Mouse (Mus musculus) brain, embryonic 18.5 days (tissue): ENCODE data around the gene Tec.
A peak's percentile ranks its signal among the peaks of the same experiment; 100 is the strongest.

Source experiments
- DNase-seq: peaks from one replicate; pipeline ENCODE4 v3.0.0-alpha.2; 2012; ENCODE audit warnings: low read depth, low spot score

Gene Tec

GRCm38 (mm10) chr5:72891534-72891933 is 23.3 kb upstream of the Tec start:
- no peak for DNase-seq

DNA sequence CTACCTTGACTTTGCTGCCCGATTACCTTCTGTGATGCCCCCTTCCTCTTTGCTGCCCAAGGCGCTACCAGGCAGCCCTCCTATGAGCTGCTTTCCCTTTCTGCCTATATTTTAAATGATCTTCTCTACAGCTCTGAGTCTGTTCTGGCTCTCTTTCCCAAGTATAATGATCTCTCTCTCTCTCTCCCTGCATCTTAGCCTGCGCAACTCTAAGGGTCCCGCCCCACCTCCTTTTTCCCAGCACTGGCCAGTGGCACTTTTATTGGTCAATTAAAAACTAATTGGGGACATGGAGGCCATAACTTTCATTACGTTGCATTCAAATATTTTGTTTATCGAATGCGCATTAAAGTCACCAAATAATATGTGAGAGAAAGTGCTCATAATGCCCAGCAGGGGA is 20.0 kb upstream of the Tec start:
- DNase-seq, result no peak

- DNase-seq, result no peak
These were observed 18.4 kb upstream of the Tec start for GRCm38 (mm10) chr5:72886458-72887222.

- no peak for DNase-seq
These were observed 15.4 kb upstream of the Tec start for GRCm38 (mm10) chr5:72883706-72884105.

GRCm38 (mm10) chr5:72882412-72882765 is 14.1 kb upstream of the Tec start:
- no peak for DNase-seq

- DNase-seq, result no peak
These were observed 13.6 kb upstream of the Tec start for GRCm38 (mm10) chr5:72881748-72882411.

GRCm38 (mm10) chr5:72879736-72880135 is 11.5 kb upstream of the Tec start:
- no peak for DNase-seq

GRCm38 (mm10) chr5:72871114-72871513 is 2.8 kb upstream of the Tec start:
- no peak for DNase-seq

GRCm38 (mm10) chr5:72869779-72870608 is 1.7 kb upstream of the Tec start:
- DNase-seq, result no peak

GRCm38 (mm10) chr5:72867036-72867672 is 1.1 kb downstream of the Tec start:
- DNase-seq, result no peak

DNA sequence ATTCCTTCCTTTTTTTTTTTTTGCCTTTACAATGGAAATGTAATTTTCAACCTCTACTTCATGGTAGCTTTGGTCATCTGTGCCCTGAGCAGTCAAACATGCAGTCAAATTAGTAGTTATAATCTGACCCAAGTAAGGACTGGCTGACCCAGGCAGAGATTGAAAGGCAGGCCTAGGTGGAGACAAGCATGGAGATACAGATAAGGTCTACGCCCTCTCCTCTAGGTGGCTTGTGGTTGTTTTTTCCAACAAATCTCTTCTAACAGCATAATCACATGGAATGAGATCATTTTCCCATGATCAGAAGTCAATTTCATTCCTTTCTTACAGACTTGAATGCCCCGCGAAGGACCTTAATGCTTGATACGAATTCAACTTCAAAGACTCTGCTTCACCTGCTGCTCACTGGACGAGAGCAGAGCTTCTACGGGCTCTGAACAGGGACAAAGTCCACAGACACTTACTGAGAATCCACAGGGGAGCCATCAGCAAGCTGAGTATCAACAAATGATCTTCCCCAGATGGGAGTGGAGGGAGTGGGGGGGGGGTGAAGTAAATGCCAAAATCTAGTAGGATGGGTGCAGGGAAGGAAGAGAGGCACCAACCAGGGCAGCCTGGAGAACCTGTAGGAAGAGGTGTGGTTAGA is 1.9 kb downstream of the Tec start:
- no peak for DNase-seq

GRCm38 (mm10) chr5:72864654-72865178 is 3.6 kb downstream of the Tec start:
- DNase-seq, result no peak

- no peak for DNase-seq
These were observed 5.1 kb downstream of the Tec start for GRCm38 (mm10) chr5:72863166-72863565.

GRCm38 (mm10) chr5:72861726-72862385 is 6.4 kb downstream of the Tec start:
- DNase-seq, result no peak

DNA sequence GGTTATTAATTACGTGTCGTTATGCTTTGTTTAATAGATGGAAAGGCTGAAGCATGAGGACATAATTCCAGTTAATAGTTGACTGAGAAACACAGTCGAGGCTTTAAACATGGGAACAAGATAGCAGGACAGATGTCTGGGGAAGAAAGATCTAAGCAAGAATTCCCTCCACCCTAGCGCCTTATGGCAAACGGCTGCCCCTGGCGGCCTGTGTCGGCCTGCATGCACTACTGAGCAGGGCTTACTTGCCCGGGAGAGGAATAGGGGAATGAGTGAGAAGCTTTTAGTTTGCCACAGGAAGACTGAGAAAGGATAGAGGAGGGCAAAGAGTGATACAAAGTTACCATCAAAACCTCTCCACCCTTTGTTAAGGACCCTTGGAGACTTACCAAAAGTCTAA is 7.4 kb downstream of the Tec start:
- no peak for DNase-seq

GRCm38 (mm10) chr5:72858306-72858705 is 10.0 kb downstream of the Tec start:
- no peak for DNase-seq

DNA sequence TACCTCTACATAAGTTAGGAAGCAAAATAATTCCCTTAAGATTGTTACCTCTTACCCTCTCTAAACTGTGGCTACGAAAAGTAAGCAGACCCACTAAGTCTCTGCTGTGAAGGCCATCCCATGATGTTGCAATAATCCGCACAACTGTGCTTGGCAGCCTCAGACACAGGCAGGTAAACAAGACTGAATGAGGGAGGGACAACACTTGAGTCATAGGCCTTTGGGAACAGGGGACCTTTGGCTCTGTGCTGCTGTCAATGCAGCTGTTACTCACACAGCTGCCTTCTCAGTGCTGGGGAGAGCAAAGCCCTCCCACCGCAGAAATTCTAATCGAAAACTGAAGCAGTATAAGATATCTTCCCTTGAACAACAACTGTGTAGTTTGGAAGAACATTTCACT is 10.5 kb downstream of the Tec start:
- no peak for DNase-seq

DNA sequence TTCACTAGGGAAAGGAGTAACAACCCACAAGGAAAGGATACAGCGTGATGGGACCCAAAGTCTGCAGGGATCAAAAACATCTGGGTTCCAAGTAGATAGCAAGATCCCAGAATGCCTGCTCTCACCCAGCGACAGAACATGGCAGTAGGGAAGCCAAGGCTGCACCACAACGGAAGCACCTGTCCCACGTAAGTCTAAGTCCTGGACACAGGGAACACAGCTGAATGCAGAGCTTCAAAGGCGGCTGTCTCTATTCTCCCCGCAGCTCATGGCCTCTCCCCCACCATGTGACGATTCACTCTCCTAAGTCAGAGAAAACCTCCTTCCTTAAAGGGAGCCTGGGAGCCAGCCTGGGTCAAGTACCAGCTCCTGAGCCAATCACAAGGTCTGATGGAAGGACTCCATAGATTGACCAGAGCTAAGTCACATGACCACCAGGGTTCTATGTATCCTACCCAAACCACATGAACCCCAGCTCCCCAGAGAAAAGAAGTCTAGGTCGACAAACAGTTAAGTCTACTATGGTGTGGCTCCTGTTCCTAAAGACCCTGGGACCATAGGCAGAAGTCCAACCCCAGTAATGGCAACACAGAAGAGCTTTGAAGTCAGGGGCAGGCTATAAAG is 11.9 kb downstream of the Tec start:
- DNase-seq, result no peak

DNA sequence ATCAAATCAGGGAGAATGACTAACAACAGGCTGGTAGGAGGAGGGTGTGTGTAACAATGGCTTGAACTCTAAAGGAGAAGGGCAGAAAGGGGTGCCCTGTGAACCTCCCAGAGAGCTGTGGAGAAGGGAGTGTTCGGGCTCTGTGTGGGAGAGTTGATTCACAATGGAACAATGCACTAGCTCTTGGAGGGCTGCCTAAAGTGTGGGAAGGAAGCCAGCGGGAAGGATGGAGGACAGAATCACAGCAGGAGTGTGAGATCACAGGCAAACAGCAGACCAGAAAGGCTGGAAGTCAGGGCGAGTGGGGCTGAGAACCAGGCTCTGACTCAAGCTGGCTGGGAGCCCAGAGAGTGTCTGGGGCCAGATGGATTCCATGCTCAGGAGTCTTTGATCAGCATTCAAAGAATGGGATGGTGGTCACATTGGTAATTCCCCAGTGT is 12.6 kb downstream of the Tec start:
- peak; percentile 49 for DNase-seq
